Mouse (Mus musculus): ENCODE data around the gene Olfr112. TPM values are rescaled to one million over a fixed set of nuclear protein-coding genes. Genes with fewer than 3 reads are reported as not detected.

The Olfr112 gene
- polyA plus RNA-seq (2012; rRNA removed) = not detected in 2 replicates

GRCm38 (mm10) chr17:37569351-37569750 lies at the start of gene Olfr112:
Olfr112 (minus strand) TSS chr17:37569451.

GRCm38 (mm10) chr17:37592643-37593042 lies 23.4 kb upstream of the Olfr112 start, which contains the start of gene Olfr114:
Olfr114 (minus strand) TSS chr17:37592743.

GRCm38 (mm10) chr17:37577563-37577962 lies 8.3 kb upstream of the Olfr112 start, which contains the start of gene Olfr113:
Olfr113 (minus strand) TSS chr17:37577663.

Other genes with a start within 250 kb of the Olfr112 start
- gene Olfr103, start 229.8 kb downstream of the Olfr112 start, polyA plus RNA-seq (2012; rRNA removed) = not detected in 2 replicates
- gene Olfr104-ps, start 209.9 kb downstream of the Olfr112 start, polyA plus RNA-seq (2012; rRNA removed) = not detected in 2 replicates
- not detected in 2 replicates for gene Olfr105-ps, start 190.4 kb downstream of the Olfr112 start, polyA plus RNA-seq (2012; rRNA removed)
- not detected in 2 replicates for gene Olfr106-ps, start 179.1 kb downstream of the Olfr112 start, polyA plus RNA-seq (2012; rRNA removed)
- not detected in 2 replicates for gene Olfr107, start 170.2 kb downstream of the Olfr112 start, polyA plus RNA-seq (2012; rRNA removed)
- not detected in 2 replicates for gene Olfr108, start 124.0 kb downstream of the Olfr112 start, polyA plus RNA-seq (2012; rRNA removed)
- not detected in 2 replicates for gene Olfr109, start 110.5 kb downstream of the Olfr112 start, polyA plus RNA-seq (2012; rRNA removed)
- gene H2-M2, start 85.9 kb downstream of the Olfr112 start, polyA plus RNA-seq (2012; rRNA removed) = not detected in 2 replicates
- gene Olfr110, start 77.0 kb downstream of the Olfr112 start, polyA plus RNA-seq (2012; rRNA removed) = 0.02 TPM in 1 of 2 replicates, not detected in the other
- 0.05 and 0.14 TPM in 2 replicates for gene Olfr111, start 61.4 kb downstream of the Olfr112 start, polyA plus RNA-seq (2012; rRNA removed)
- gene Olfr113, start 8.2 kb upstream of the Olfr112 start, polyA plus RNA-seq (2012; rRNA removed) = not detected in 2 replicates
- not detected in 2 replicates for gene Olfr114, start 23.3 kb upstream of the Olfr112 start, polyA plus RNA-seq (2012; rRNA removed)
- gene Olfr115, start 57.7 kb upstream of the Olfr112 start, polyA plus RNA-seq (2012; rRNA removed) = not detected in 2 replicates
- not detected in 2 replicates for gene Olfr116, start 57.7 kb upstream of the Olfr112 start, polyA plus RNA-seq (2012; rRNA removed)
- gene Olfr117, start 94.3 kb upstream of the Olfr112 start, polyA plus RNA-seq (2012; rRNA removed) = not detected in 2 replicates
- not detected in 2 replicates for gene Olfr118, start 97.5 kb upstream of the Olfr112 start, polyA plus RNA-seq (2012; rRNA removed)
- gene Olfr119, start 127.1 kb upstream of the Olfr112 start, polyA plus RNA-seq (2012; rRNA removed) = not detected in 2 replicates
- gene Olfr120, start 152.4 kb upstream of the Olfr112 start, polyA plus RNA-seq (2012; rRNA removed) = not detected in 2 replicates
- gene Olfr121, start 179.4 kb upstream of the Olfr112 start, polyA plus RNA-seq (2012; rRNA removed) = not detected in 2 replicates
- not detected in 2 replicates for gene Olfr122, start 199.2 kb upstream of the Olfr112 start, polyA plus RNA-seq (2012; rRNA removed)
- not detected in 2 replicates for gene Olfr123, start 224.1 kb upstream of the Olfr112 start, polyA plus RNA-seq (2012; rRNA removed)
- not detected in 2 replicates for gene Olfr124, start 230.4 kb upstream of the Olfr112 start, polyA plus RNA-seq (2012; rRNA removed)

Data from central nervous system, embryonic 14 days (tissue).